Comparison of ENCODE assay signal across 14 mouse cellular contexts in genomic region chr3:127406883-127407282, GRCm38 (mm10).
DNase-seq lines count a peak whose midpoint lies in the region; ATAC-seq and TF ChIP-seq lines count a peak whose summit lies in the region.
"Had no signal": no experiment of that assay in that cellular context is flagged by ENCODE, and none has a peak within 500 bp of the region (broad histone marks: within the 10 kb centered on the region; RNA-seq: fewer than 3 reads in every experiment).

No protein-coding gene starts in this region.

- no peak for TF ChIP-seq CTCF in G1E (IDR thresholded peaks at IDR 0.05; ENCODE audit: low read depth, low read length)
- TF ChIP-seq CTCF in lung, postnatal 0 days (IDR thresholded peaks at IDR 0.05): no peak

- peak; percentile 17; the same call in 1 of the 2 replicates for ATAC-seq in G1E (ENCODE audit: extremely low read depth, insufficient number of reproducible peaks, low FRiP score, poor library complexity, severe bottlenecking)
- no peak for ATAC-seq in hindbrain, embryonic 14.5 days (ENCODE audit: low FRiP score)
- ATAC-seq in megakaryocyte-erythroid progenitor cell, adult 5-6 weeks (replicated peaks; ENCODE audit: low FRiP score, low TSS enrichment, poor library complexity, severe bottlenecking): peak; percentile 95
- ATAC-seq in lung, postnatal 0 days: no peak
- ATAC-seq: intestine, embryonic 16.5 days had no signal

- no peak overlapping the region; the same call in 1 of the 2 replicates for H3K4me3 ChIP-seq in G1E (ENCODE audit: low read depth, low read length)
- peak overlapping the region; percentile 56 for H3K4me3 ChIP-seq in hindbrain, embryonic 14.5 days (replicated peaks; ENCODE audit: low read length)
- no peak overlapping the region for H3K4me3 ChIP-seq in lung, postnatal 0 days (ENCODE audit: low read depth, low read length)

- H3K4me2 ChIP-seq in hindbrain, embryonic 14.5 days (replicated peaks): peak overlapping the region; percentile 67
- no peak overlapping the region for H3K4me2 ChIP-seq in lung, postnatal 0 days (replicated peaks; ENCODE audit: low read depth, low read length)

- no peaks in the 10 kb centered on the region for H3K27me3 ChIP-seq in G1E (ENCODE audit: insufficient read depth, low read length)
- H3K27me3 ChIP-seq in hindbrain, embryonic 14.5 days (ENCODE audit: control insufficient read depth, insufficient read depth, low read length): no peaks in the 10 kb centered on the region
- no peaks in the 10 kb centered on the region for H3K27me3 ChIP-seq in lung, postnatal 0 days (replicated peaks; ENCODE audit: insufficient read depth, low read length)

- peaks cover 56% of the 10 kb centered on the region for H3K4me1 ChIP-seq in G1E (ENCODE audit: insufficient read depth, low read depth, low read length)
- H3K4me1 ChIP-seq in hindbrain, embryonic 14.5 days (replicated peaks; ENCODE audit: control insufficient read depth, insufficient read depth, low read length): peaks cover 27% of the 10 kb centered on the region
- H3K4me1 ChIP-seq in lung, postnatal 0 days (ENCODE audit: insufficient read depth, low read depth, low read length): peaks cover 8% of the 10 kb centered on the region; the same call in 1 of the 2 replicates

- WGBS in hindbrain, embryonic 14.5 days: 92% methylated on average over 4 of the region's 4 CpGs
- 94% methylated on average over 4 of the region's 4 CpGs for WGBS in lung, postnatal 0 days

- H3K9ac ChIP-seq in hindbrain, embryonic 14.5 days: peak overlapping the region; percentile 5; the same call in 1 of the 2 replicates
- no peak overlapping the region for H3K9ac ChIP-seq in lung, postnatal 0 days (replicated peaks; ENCODE audit: low read depth)

- peak overlapping the region; percentile 34; the same call in 1 of the 2 replicates for H3K27ac ChIP-seq in hindbrain, embryonic 14.5 days
- no peak overlapping the region for H3K27ac ChIP-seq in lung, postnatal 0 days (ENCODE audit: low read length)
- H3K27ac ChIP-seq: macrophage had no signal

- peaks cover 22% of the 10 kb centered on the region for H3K36me3 ChIP-seq in G1E (replicated peaks)
- H3K36me3 ChIP-seq in hindbrain, embryonic 14.5 days (replicated peaks; ENCODE audit: control insufficient read depth, insufficient read depth): no peaks in the 10 kb centered on the region
- H3K36me3 ChIP-seq in lung, postnatal 0 days (ENCODE audit: insufficient read depth, low read length): no peaks in the 10 kb centered on the region

- no peak for TF ChIP-seq EP300 in lung, postnatal 0 days (IDR thresholded peaks at IDR 0.05)

- peak; percentile 18 for DNase-seq in cerebellum, adult 9-11 months
- no peak for DNase-seq in cerebellum, adult 11 months
- peak; percentile 20 for DNase-seq in G1E (ENCODE audit: low spot score)
- no peak for DNase-seq in hindbrain, embryonic 14.5 days (ENCODE audit: low spot score)
- DNase-seq in gastrocnemius, postnatal 25 days: no peak
- DNase-seq in lung, postnatal 0 days (ENCODE audit: low spot score): no peak
- DNase-seq in kidney, postnatal 25 days: no peak
- DNase-seq: cerebellum, adult 18-20 months; kidney, postnatal 14 days; right cerebral cortex, postnatal 14 days; thymus, adult 18-20 months had no signal

- H3K9me3 ChIP-seq in G1E (replicated peaks): no peaks in the 10 kb centered on the region
- H3K9me3 ChIP-seq in hindbrain, embryonic 14.5 days (ENCODE audit: control insufficient read depth, low read length): no peaks in the 10 kb centered on the region
- no peaks in the 10 kb centered on the region for H3K9me3 ChIP-seq in lung, postnatal 0 days (ENCODE audit: low read length)

Comparison
In these comparisons a context has a peak if more than half of its experiments do, and no peak if none do; other contexts are left out.
1. DNase-seq: peak in cerebellum, adult 9-11 months (single experiment) and G1E (single experiment); none in cerebellum, adult 11 months (single experiment), hindbrain, embryonic 14.5 days (single experiment), gastrocnemius, postnatal 25 days (single experiment), lung, postnatal 0 days (single experiment) and kidney, postnatal 25 days (0 of 2).
2. ATAC-seq: peak in G1E (single experiment) and megakaryocyte-erythroid progenitor cell, adult 5-6 weeks (single experiment); none in hindbrain, embryonic 14.5 days (single experiment) and lung, postnatal 0 days (single experiment).